Mouse (Mus musculus) limb, embryonic 11.5 days (tissue): ENCODE data around the gene Aknad1. TPM values are rescaled to one million over a fixed set of nuclear protein-coding genes. Genes with fewer than 3 reads are reported as not detected.

Experiments
- ATAC-seq: fragments of 200-750 bp; cut with Nextera tagmentation; 2 replicates; pipeline ENCODE4 v1.8.0; 2017; ENCODE audit warnings: low read depth; ENCODE audit not compliant: insufficient number of reproducible peaks, low FRiP score, low TSS enrichment
- DNase-seq: peaks from one replicate; pipeline ENCODE4 v3.0.0-alpha.2; 2015; ENCODE audit warnings: low spot score
- H3K27ac ChIP-seq: fragments of 300-500 bp; sonication (generic); replicated peaks from 2 replicates; pipeline ENCODE4 v1.5.1; 2014; ENCODE audit warnings: low read depth, mild to moderate bottlenecking, low read length
- H3K27me3 ChIP-seq: fragments of 300-500 bp; sonication (generic); 2 replicates; pipeline ENCODE4 v1.6.1; 2014; ENCODE audit warnings: mild to moderate bottlenecking, low read length, mixed read lengths; ENCODE audit not compliant: control insufficient read depth, insufficient read depth
- H3K36me3 ChIP-seq: fragments of 300-500 bp; sonication (generic); 2 replicates; pipeline ENCODE4 v1.6.1; 2014; ENCODE audit warnings: mild to moderate bottlenecking, low read length, moderate library complexity, mixed read lengths; ENCODE audit not compliant: control insufficient read depth, insufficient read depth
- H3K4me1 ChIP-seq: fragments of 300-500 bp; sonication (generic); 2 replicates; pipeline ENCODE4 v1.6.1; 2014; ENCODE audit warnings: low read length, mixed read lengths; ENCODE audit not compliant: control insufficient read depth, insufficient read depth
- H3K4me2 ChIP-seq: fragments of 300-500 bp; sonication (generic); 2 replicates; pipeline ENCODE4 v1.6.1; 2014; ENCODE audit warnings: low read depth, mild to moderate bottlenecking, moderate library complexity; ENCODE audit not compliant: severe bottlenecking
- H3K4me3 ChIP-seq: fragments of 300-500 bp; sonication (generic); 2 replicates; pipeline ENCODE4 v1.5.1; 2014; ENCODE audit warnings: low read depth, low read length
- H3K9ac ChIP-seq: fragments of 300-500 bp; sonication (generic); 2 replicates; pipeline ENCODE4 v1.6.1; 2014; ENCODE audit warnings: mild to moderate bottlenecking, low read length
- H3K9me3 ChIP-seq: fragments of 300-500 bp; sonication (generic); 2 replicates; pipeline ENCODE4 v1.6.1; 2016; ENCODE audit warnings: low read length; ENCODE audit not compliant: control insufficient read depth
- WGBS: fragments of 180-500 bp; shearing (Covaris S2); extraction: QIAGEN DNeasy Blood & Tissue Kit; methylation state at CpG from one replicate; pipeline ENCODE4 v1.1.7; 2014; 5-methylcytosine and 5-hydroxymethylcytosine counted together
- polyA plus RNA-seq: library from polyadenylated mRNA; unstranded; fragments of >200 nt; fragmentation: Nextera tagmentation; extraction: Ambion mirVana; gene quantifications from 2 replicates; pipeline ENCODE4 v1.2.1, GENCODE M21; 2014

Aknad1 gene
- 0.09 and 0.40 TPM in 2 replicates for polyA plus RNA-seq

DNA sequence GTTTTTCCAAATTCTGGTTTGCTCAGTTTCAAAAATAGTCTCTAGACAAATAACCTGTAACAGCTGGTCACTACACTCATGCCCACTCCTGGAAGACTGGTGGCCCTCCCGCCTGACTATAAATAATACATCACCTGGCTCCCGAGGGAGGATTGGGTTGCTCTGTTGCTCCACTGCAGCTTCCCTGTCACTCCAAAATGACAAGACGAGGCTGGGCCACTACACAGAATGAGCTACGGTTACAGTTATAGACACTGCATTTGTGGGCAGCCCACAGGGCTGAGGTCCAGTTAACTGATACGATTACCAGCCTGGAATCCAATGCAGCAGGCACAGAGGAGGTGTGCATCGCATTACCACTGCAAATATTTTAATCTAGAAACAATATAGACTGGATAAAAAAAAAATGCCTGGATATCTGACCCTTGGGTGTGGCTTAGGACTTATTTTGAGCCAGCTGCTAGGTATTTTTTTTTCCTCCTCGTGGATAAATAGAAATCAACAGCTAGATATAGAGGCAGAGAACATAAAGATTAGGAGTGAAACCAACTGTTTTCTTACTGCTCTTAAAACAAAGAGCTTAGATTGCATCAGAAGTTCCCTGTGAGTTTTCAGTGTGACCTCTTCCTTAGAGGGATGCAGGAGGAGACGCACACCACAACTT lies at the start of gene Aknad1:
Aknad1 (plus strand) TSS at position 614 of the 664 bp plus-strand sequence.
- no peak within 1 kb of the TSS for H3K27ac ChIP-seq
- no peaks in the 10 kb centered on the region for H3K27me3 ChIP-seq
- 71% methylated on average over 8 of the region's 8 CpGs for WGBS
- H3K4me2 ChIP-seq, result no peak within 1 kb of the TSS
- H3K4me3 ChIP-seq, result no peak within 1 kb of the TSS
- no peak for DNase-seq
- no peak within 1 kb of the TSS for H3K9ac ChIP-seq
- ATAC-seq, result no peak
- peaks cover 8% of the 10 kb centered on the region; the same call in 1 of the 2 replicates for H3K4me1 ChIP-seq
- H3K9me3 ChIP-seq, result 0 out of 2 replicates have a peak, but pooled peaks cover 3% of the 10 kb centered on the region
- H3K36me3 ChIP-seq, result no peaks in the 10 kb centered on the region

- DNase-seq, result no peak
- 77% methylated on average over 4 of the region's 4 CpGs for WGBS
- ATAC-seq, result no peak
- no peaks in the 10 kb centered on the region for H3K4me1 ChIP-seq
- H3K27me3 ChIP-seq, result no peaks in the 10 kb centered on the region
- H3K4me2 ChIP-seq, result no peak overlapping the region
- H3K9ac ChIP-seq, result no peak overlapping the region
- peaks cover 13% of the 10 kb centered on the region for H3K36me3 ChIP-seq
- no peaks in the 10 kb centered on the region for H3K9me3 ChIP-seq
- no peak overlapping the region for H3K4me3 ChIP-seq
- peak overlapping the region; percentile 47; the same call in 1 of the 2 replicates for H3K27ac ChIP-seq
Measured at GRCm38 (mm10) chr3:108689979-108690378, 49.5 kb upstream of the Aknad1 start.

GRCm38 (mm10) chr3:108694321-108694720 lies 45.1 kb upstream of the Aknad1 start:
- no peak for ATAC-seq
- Histone ChIP-seq H3K36me3 (peaks cover 15% of the 10 kb centered on the region), H3K27me3 (no peaks in the 10 kb centered on the region), H3K4me3 (no peak overlapping the region), H3K4me1 (no peaks in the 10 kb centered on the region), H3K9me3 (no peaks in the 10 kb centered on the region), H3K27ac (no peak overlapping the region), H3K9ac (no peak overlapping the region), H3K4me2 (no peak overlapping the region)
- 91% methylated on average over 9 of the region's 9 CpGs for WGBS
- DNase-seq, result no peak

DNA sequence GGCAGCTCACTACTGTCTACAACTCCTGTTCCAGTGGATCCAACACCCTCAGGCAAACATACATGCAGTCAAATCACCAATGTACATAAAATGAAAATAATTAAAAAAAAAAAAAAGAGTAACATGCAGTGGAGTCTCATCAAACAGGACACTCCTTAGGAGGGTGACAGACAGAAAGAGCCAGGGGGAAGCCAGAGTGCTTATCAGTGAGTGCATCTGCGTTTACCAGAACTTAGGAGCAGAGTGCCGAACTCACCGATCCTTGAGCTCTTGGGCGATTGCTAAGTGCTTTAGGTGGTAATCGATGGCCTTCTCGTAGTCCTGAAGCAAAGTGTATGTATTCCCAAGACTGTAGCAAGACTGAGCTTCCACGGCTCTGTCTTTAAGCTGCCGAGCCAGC lies 40.8 kb upstream of the Aknad1 start:
- no peak for DNase-seq
- no peaks in the 10 kb centered on the region for H3K27me3 ChIP-seq
- ATAC-seq, result no peak
- H3K4me3 ChIP-seq, result no peak overlapping the region
- peaks cover 22% of the 10 kb centered on the region for H3K36me3 ChIP-seq
- no peak overlapping the region for H3K4me2 ChIP-seq
- no peaks in the 10 kb centered on the region for H3K4me1 ChIP-seq
- whole genome bisulfite sequencing, result 91% methylated on average over 8 of the region's 8 CpGs
- no peak overlapping the region for H3K27ac ChIP-seq
- H3K9me3 ChIP-seq, result no peaks in the 10 kb centered on the region
- H3K9ac ChIP-seq, result no peak overlapping the region

DNA sequence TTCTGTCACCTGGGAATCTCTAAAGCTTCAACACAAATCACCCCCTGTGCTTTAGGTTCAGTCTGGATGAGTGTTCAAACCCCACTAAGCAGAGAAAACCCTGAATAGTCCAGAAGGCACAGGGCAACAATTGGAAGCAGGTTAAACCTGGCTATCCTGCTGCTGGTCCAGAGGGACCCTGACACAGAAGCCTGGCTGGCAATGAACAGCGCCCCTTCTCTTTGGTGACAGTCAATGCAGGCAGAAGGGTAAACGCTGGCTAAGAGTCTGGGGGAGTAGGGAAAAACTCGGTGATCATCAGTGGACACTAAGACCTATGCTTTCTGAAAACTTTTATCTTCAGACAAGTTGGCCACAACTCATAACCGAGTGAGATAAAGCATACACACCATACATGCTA lies 39.7 kb upstream of the Aknad1 start:
- Histone ChIP-seq H3K27ac (no peak overlapping the region), H3K27me3 (no peaks in the 10 kb centered on the region), H3K36me3 (peaks cover 19% of the 10 kb centered on the region), H3K4me1 (no peaks in the 10 kb centered on the region), H3K4me3 (no peak overlapping the region), H3K9ac (no peak overlapping the region), H3K4me2 (no peak overlapping the region), H3K9me3 (no peaks in the 10 kb centered on the region)
- DNase-seq (no peak), ATAC-seq (no peak)
- WGBS, result 91% methylated on average over 4 of the region's 4 CpGs

DNA sequence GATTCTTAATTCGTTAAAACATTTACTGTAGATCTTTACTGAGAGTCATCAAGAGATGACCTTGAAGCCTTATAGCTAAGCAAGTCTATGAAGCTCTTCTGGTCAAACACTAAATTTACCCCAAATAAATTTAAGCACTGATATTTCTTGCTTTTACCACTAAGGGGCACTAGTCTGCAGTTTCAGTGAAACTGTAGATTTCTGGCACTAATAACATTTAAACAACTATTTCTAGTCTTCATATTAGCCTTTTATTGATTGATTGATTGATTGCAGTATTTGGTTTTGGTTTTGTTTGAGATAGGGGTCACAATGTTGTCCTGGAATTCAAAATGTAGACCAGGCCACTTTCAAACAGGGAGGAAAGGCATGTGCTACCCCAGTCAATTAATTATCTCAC lies 38.2 kb upstream of the Aknad1 start:
- Histone ChIP-seq H3K27ac (no peak overlapping the region), H3K9ac (no peak overlapping the region), H3K36me3 (peaks cover 16% of the 10 kb centered on the region; the same call in 1 of the 2 replicates), H3K4me1 (no peaks in the 10 kb centered on the region), H3K4me3 (no peak overlapping the region), H3K9me3 (no peaks in the 10 kb centered on the region), H3K4me2 (no peak overlapping the region), H3K27me3 (no peaks in the 10 kb centered on the region)
- ATAC-seq (no peak), DNase-seq (no peak)
- WGBS, result 86% methylated on average over 1 of the region's 1 CpGs

- ATAC-seq (no peak), DNase-seq (no peak)
- 98% methylated on average over 8 of the region's 8 CpGs for WGBS
- Histone ChIP-seq H3K36me3 (peaks cover 8% of the 10 kb centered on the region; the same call in 1 of the 2 replicates), H3K4me1 (no peaks in the 10 kb centered on the region), H3K27ac (no peak overlapping the region), H3K4me2 (no peak overlapping the region), H3K9ac (no peak overlapping the region), H3K27me3 (no peaks in the 10 kb centered on the region), H3K9me3 (no peaks in the 10 kb centered on the region), H3K4me3 (no peak overlapping the region)
Measured at GRCm38 (mm10) chr3:108702789-108703188, 36.7 kb upstream of the Aknad1 start.

DNA sequence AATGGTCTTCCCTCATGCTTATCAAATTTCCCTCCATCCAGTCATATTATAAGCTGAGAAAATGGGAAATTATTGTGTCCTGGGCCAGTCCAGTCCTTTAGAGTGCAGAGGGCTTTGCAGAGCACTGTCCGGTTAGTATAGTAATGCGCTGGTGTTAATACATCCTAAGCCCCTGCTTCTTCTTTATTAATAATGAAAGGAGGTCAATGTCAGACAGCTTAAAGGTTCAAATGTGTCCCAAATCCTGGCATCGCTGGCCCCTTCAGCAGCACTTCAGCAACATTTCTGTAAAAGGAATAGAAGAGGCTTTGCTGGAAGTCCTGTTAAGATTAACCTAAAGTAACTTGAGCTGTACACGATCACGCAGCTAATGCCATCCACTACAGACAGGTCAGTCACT lies 28.2 kb upstream of the Aknad1 start:
- Histone ChIP-seq H3K4me1 (peaks cover 3% of the 10 kb centered on the region; the same call in 1 of the 2 replicates), H3K36me3 (0 out of 2 replicates have a peak, but pooled peaks cover 4% of the 10 kb centered on the region), H3K4me3 (no peak overlapping the region), H3K4me2 (no peak overlapping the region), H3K27ac (no peak overlapping the region), H3K9ac (no peak overlapping the region), H3K9me3 (no peaks in the 10 kb centered on the region), H3K27me3 (no peaks in the 10 kb centered on the region)
- DNase-seq (no peak), ATAC-seq (no peak)
- WGBS, result 93% methylated on average over 5 of the region's 5 CpGs
